Mouse (Mus musculus) gastrocnemius, adult 2 months (tissue): ENCODE measurements around the gene Col23a1. TPM values are rescaled to one million over a fixed set of nuclear protein-coding genes. Genes with fewer than 3 reads are reported as not detected.
A peak's percentile ranks its signal among the peaks of the same experiment; 100 is the strongest.

Experiments used
- DNase-seq: peaks from one replicate; pipeline ENCODE4 v3.0.0; 2022
- H3K27ac ChIP-seq: fragments of 200-600 bp; 2 replicates; pipeline ENCODE4 v1.8.1; 2022; ENCODE audit warnings: mild to moderate bottlenecking
- H3K4me3 ChIP-seq: fragments of 200-600 bp; 2 replicates; pipeline ENCODE4 v1.8.1; 2022; ENCODE audit warnings: mild to moderate bottlenecking, moderate library complexity
- CTCF ChIP-seq: fragments of 200-600 bp; IDR thresholded peaks from 2 replicates; pipeline ENCODE4 v1.8.1; 2022; ENCODE audit warnings: antibody characterized with exemption, mild to moderate bottlenecking, moderate library complexity
- intact Hi-C: fragments of 180-260 bp; cut with DNase I; formaldehyde crosslinking; loops from one replicate; pipeline ENCODE4 v1.15.1; 2025
- total RNA-seq, 2 experiments: library from RNA; stranded (reverse); gene quantifications; 2 replicates each; pipeline ENCODE4 v1.2.3; 2021

Col23a1 gene
- total RNA-seq, 2 experiments from 2014 or later = 1.1 to 1.8 TPM

DNA sequence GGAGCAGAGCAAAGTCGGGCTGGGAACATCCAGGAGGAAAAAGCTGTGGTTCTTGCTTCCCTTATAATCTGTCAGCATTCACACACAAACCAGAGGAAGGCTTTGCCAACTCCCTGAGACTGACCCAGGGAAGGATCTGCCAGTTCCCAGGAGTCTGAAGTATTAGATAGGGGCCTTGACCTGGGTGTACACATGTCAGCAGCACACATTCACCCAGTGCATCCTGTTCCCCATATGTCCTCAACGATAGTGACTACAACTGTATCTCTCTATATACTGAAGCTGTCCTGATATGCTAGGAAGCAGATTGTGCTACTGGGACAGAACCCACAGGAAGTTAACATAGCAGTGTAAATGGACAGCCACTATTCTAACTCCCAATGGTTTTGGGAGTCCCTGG lies 114.2 kb downstream of the Col23a1 start:
- intact Hi-C loops = no loop called here
- H3K4me3 ChIP-seq = no peak overlapping the region
- no peak overlapping the region for H3K27ac ChIP-seq
- TF ChIP-seq CTCF = no peak
- DNase-seq = no peak

DNA sequence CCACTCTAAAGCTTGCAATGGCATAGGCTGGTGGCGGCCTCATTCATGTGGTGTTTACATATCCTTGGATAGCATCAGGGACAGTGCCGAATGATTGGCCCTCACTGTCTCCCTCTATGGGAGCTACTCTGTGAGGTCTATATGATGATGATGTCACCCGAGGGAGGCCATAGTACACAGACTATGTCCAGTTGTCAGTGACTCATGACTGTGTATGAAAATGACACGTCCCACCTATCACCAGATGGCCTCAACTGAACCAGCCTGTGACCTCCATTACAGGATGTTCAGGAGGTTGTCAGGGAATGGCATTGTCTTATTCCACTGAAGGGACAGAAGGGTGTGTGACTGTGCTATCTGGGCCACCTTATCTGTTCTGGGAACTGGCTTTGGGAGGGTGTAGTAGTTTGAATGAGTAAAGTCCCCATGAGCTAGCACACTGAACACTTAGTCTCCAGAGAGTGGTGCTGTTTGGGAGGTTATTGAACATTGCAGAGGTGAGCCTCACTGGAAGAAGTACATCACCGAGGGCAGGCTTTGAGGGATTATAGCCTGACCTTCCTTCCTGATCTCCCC lies 115.2 kb downstream of the Col23a1 start:
- TF ChIP-seq CTCF = no peak
- intact Hi-C loops = no loop called here
- H3K27ac ChIP-seq = no peak overlapping the region
- DNase-seq = no peak
- H3K4me3 ChIP-seq = no peak overlapping the region

DNA sequence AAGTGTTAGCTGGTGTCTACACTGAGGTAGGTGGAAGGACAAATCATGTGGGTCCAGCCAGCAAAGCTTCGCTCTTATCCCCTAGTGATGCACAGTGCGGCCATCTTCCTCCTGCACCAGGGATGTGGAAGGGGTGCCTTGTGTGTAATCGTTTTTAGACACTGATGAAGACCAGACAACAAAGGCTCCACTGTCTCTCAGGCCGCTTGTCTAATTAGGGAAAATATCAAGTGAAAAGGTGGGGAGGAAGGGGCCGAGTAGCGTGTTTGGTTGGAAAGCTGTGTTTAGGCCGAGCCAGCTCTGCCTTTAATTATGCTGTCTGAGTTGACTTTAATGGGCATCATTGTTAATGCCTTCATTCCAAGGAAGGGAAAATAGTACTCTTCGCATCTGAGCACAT lies 116.8 kb downstream of the Col23a1 start:
- H3K4me3 ChIP-seq = no peak overlapping the region
- intact Hi-C loops = no loop called here
- DNase-seq = no peak
- no peak overlapping the region for H3K27ac ChIP-seq
- TF ChIP-seq CTCF = no peak

DNA sequence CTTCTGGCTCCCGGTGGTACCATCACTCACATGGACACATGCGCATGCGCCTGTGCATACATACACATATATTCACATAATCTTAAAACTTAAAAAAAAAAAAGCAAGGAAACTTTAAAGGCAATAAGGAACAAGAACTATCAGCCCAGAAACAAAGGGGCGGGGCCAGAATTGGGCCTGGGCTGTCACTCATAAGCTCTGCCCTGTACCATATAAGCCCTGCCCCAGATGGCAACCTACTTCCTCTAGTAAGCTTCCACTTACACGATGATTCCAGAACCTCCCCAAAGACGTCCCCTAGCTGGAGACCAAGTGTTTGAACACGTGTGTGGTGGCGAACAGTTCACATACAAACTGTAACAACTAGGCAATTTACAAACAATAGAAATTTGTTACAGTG lies 117.6 kb downstream of the Col23a1 start:
- H3K27ac ChIP-seq = no peak overlapping the region
- no peak for TF ChIP-seq CTCF
- H3K4me3 ChIP-seq = no peak overlapping the region
- intact Hi-C loops = no loop called here
- no peak for DNase-seq

DNA sequence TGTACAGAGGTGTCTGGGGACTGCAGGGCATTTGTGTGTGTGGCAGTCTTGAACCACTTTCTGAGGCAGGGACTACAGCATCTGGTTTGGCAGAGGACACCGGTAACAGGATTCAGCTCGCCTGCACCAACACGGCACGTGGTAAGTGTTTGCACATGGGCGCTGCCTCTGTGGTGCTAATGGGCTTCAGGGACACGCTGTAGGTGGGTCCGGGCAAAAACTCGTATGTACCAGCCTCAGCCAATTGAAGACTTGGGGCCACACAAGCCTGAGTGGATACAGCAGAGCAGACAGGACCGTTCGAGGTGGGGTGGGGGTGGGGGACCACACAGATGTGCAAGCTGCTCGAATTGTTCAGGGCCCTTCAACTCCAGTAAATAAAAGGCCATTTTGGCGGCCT lies 121.1 kb downstream of the Col23a1 start:
- intact Hi-C loops = no loop called here
- H3K4me3 ChIP-seq = no peak overlapping the region
- no peak for TF ChIP-seq CTCF
- no peak overlapping the region for H3K27ac ChIP-seq
- no peak for DNase-seq

- intact Hi-C loops = no loop called here
- no peak for TF ChIP-seq CTCF
- Histone ChIP-seq H3K27ac (no peak overlapping the region), H3K4me3 (no peak overlapping the region)
- no peak for DNase-seq
Observed at GRCm38 (mm10) chr11:51414520-51414919, 124.8 kb downstream of the Col23a1 start.

- intact Hi-C loops = no loop called here
- no peak for DNase-seq
- Histone ChIP-seq H3K4me3 (no peak overlapping the region), H3K27ac (no peak overlapping the region)
- TF ChIP-seq CTCF = no peak
Observed at GRCm38 (mm10) chr11:51415049-51415688, 125.4 kb downstream of the Col23a1 start.

- DNase-seq = peak; percentile 30
- intact Hi-C loops = no loop called here
Observed at GRCm38 (mm10) chr11:51418807-51419206, 129.1 kb downstream of the Col23a1 start.

DNA sequence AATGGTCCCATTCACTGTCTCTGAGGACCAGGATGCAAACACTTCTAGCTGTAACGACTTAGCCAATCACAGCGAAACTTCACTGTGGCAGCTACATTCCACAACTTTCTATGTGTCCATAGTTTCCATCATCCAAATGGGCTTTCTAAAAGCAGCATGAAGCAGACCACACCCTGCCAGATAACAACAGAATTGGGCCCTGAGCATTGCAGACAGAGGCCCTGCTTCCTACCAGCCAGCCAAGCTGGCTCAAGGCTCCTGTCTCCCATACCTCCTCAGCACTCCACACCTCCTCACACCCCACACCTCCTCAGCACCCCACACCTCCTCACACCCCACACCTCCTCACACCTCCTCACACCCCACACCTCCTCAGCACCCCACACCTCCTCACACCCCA lies 132.2 kb downstream of the Col23a1 start:
- no peak for DNase-seq

More at GRCm38 (mm10) chr11:51418807-51419206, 129.1 kb downstream of the Col23a1 start:
- Histone ChIP-seq H3K27ac (no peak overlapping the region), H3K4me3 (no peak overlapping the region)
- no peak for TF ChIP-seq CTCF

GRCm38 (mm10) chr11:51422713-51423112 lies 133.0 kb downstream of the Col23a1 start:
- intact Hi-C loops = no loop called here
- H3K27ac ChIP-seq = no peak overlapping the region
- TF ChIP-seq CTCF = no peak
- no peak overlapping the region for H3K4me3 ChIP-seq
- DNase-seq = no peak

More for the DNA sequence above, 132.2 kb downstream of the Col23a1 start:
- no peak overlapping the region for H3K27ac ChIP-seq
- intact Hi-C loops = no loop called here
- TF ChIP-seq CTCF = no peak
- H3K4me3 ChIP-seq = no peak overlapping the region

GRCm38 (mm10) chr11:51426155-51426554 lies 136.4 kb downstream of the Col23a1 start:
- no peak for DNase-seq
- intact Hi-C loops = no loop called here
- no peak overlapping the region for H3K27ac ChIP-seq
- TF ChIP-seq CTCF = no peak
- no peak overlapping the region for H3K4me3 ChIP-seq

DNA sequence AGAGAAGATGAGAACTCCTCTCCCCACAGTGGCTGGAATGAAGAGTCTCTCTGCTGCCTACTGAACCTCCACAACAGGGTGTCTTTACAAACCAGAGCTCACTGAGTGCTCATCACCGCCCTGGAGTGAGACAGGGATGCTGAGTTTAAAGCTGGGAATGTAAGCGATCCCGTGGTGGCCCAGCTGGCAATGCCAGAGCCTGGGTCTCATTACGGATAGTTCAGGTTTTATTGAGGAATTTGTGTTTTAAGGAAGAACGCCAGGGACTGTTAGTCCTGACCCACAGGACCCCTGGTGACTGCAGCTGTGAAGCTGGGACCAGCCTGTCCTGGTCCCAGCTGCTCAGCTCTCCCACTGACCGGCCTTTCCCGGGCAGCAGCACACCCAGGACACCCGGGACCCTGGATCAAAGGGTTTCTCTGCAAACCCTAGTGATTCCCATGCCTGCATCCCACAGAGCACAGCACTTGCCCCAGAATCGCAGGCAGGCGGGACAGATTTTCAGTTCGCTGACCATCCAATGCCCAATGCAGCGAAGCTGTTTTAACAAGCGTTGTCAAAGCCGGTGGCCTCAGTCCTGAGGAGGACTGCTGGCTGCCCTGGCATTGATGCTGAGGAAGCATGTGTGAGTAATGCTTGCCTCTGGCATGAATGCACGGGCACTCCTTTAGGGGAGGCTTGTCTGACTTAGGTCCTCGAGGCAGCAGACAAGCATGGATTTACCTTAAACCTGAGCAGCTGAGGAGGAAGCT lies 139.9 kb downstream of the Col23a1 start:
- no peak for DNase-seq
- intact Hi-C loops = no loop called here
- no peak for TF ChIP-seq CTCF
- H3K4me3 ChIP-seq = no peak overlapping the region
- H3K27ac ChIP-seq = no peak overlapping the region

GRCm38 (mm10) chr11:51430180-51430578 lies 140.5 kb downstream of the Col23a1 start:
- H3K4me3 ChIP-seq = no peak overlapping the region
- TF ChIP-seq CTCF = no peak
- DNase-seq = no peak
- H3K27ac ChIP-seq = no peak overlapping the region
- intact Hi-C loops = no loop called here
